Mouse (Mus musculus): ENCODE data around the gene Hcfc1r1. TPM values are rescaled to one million over a fixed set of nuclear protein-coding genes. Genes with fewer than 3 reads are reported as not detected.

Gene Hcfc1r1
- total and polyA plus RNA-seq, 3 experiments, result 6.0 to 26.5 (median 8.9) TPM

GRCm38 (mm10) chr17:23722376-23723125 lies 49.2 kb downstream of the Hcfc1r1 start, which contains the start of gene 1520401A03Rik:
Gene 1520401A03Rik, minus strand, starts transcription at chr17:23722783.
- H3K9ac ChIP-seq (ENCODE audit: insufficient read depth, low read depth), result no peak within 1 kb of the TSS
- DNase-seq (ENCODE audit: extremely low read depth), result no peak
- dilution Hi-C loops (cut with MboI; ENCODE audit: extremely low pct_ligation_motif_present, extremely low pct_unique_long_range_greater_than_20kb, low sequenced_read_pairs), result no loop called here
- peaks cover 40% of the 10 kb centered on the region for H3K27me3 ChIP-seq (replicated peaks)
- TF ChIP-seq TCF12 (IDR thresholded peaks at IDR 0.05; ENCODE audit: low read depth, low read length) (no peak), PAX5 (IDR thresholded peaks at IDR 0.05; ENCODE audit: low read length) (no peak), POLR2A (IDR thresholded peaks at IDR 0.05; ENCODE audit: low read depth, low read length) (no peak), RAD21 (IDR thresholded peaks at IDR 0.05; ENCODE audit: low read depth, low read length) (no peak), USF1 (IDR thresholded peaks at IDR 0.05; ENCODE audit: low read depth, low read length) (no peak), CHD2 (IDR thresholded peaks at IDR 0.05; ENCODE audit: low read length) (no peak)
- no peaks in the 10 kb centered on the region for H3K36me3 ChIP-seq (replicated peaks in 1 of 2; ENCODE audit: control insufficient read depth in 1 of 2, insufficient read depth in 1 of 2, low read length in 1 of 2)
- no peak within 1 kb of the TSS for H3K4me3 ChIP-seq (replicated peaks in 1 of 3; ENCODE audit: low read depth in 2 of 3, low read length in 2 of 3, poor library complexity in 1 of 3)
- no peak within 1 kb of the TSS for H3K4me2 ChIP-seq (ENCODE audit: insufficient read depth, low read depth, poor library complexity, severe bottlenecking)
- no peaks in the 10 kb centered on the region for H3K79me2 ChIP-seq (replicated peaks; ENCODE audit: control insufficient read depth, extremely low read depth, insufficient read depth, poor library complexity, severe bottlenecking)
- peaks cover 4 to 23% of the 10 kb centered on the region in 2 experiments for H3K4me1 ChIP-seq (ENCODE audit: control insufficient read depth in 1 of 2, insufficient read depth in 2 of 2)
- in situ Hi-C loops (cut with MboI; ENCODE audit: low pct_ligation_motif_present, low pct_unique_long_range_greater_than_20kb, low sequenced_read_pairs), result loop anchor here (10.0 kb wide), 1 partner anchor 48 kb away; the partner anchor contains the start of genes Cldn6, Hcfc1r1, Thoc6 and Tnfrsf12a
- H3K27ac ChIP-seq (ENCODE audit: insufficient read depth, low read depth), result no peak within 1 kb of the TSS
- no peaks in the 10 kb centered on the region for H3K9me3 ChIP-seq (replicated peaks; ENCODE audit: low read length)

Other genes with a start within 250 kb of the Hcfc1r1 start
Only the 20 nearest of the 25 such genes appear.
- 10.9 and 11.4 TPM in 2 replicates for gene Zfp213, start 109.4 kb upstream of the Hcfc1r1 start, total RNA-seq (2012; rRNA removed)
- gene Zfp213, start 109.4 kb upstream of the Hcfc1r1 start, total RNA-seq (2014; rRNA removed), result 8.5 and 9.4 TPM in 2 replicates
- gene Zfp213, start 109.4 kb upstream of the Hcfc1r1 start, polyA plus RNA-seq (2012; ENCODE audit: insufficient read length, low read depth), result 7.1 and 8.0 TPM in 2 replicates
- gene Zfp13, start 74.1 kb upstream of the Hcfc1r1 start, total RNA-seq (2012; rRNA removed), result 0.30 TPM in 1 of 2 replicates, not detected in the other
- gene Zfp13, start 74.1 kb upstream of the Hcfc1r1 start, total RNA-seq (2014; rRNA removed), result not detected in 2 replicates
- gene Zfp13, start 74.1 kb upstream of the Hcfc1r1 start, polyA plus RNA-seq (2012; ENCODE audit: insufficient read length, low read depth), result not detected in 2 replicates
- not detected in 2 replicates for gene Zscan10, start 72.7 kb upstream of the Hcfc1r1 start, total RNA-seq (2012; rRNA removed)
- gene Zscan10, start 72.7 kb upstream of the Hcfc1r1 start, total RNA-seq (2014; rRNA removed), result not detected in 2 replicates
- not detected in 2 replicates for gene Zscan10, start 72.7 kb upstream of the Hcfc1r1 start, polyA plus RNA-seq (2012; ENCODE audit: insufficient read length, low read depth)
- 0.04 TPM in 1 of 2 replicates, not detected in the other for gene Mmp25, start 28.3 kb upstream of the Hcfc1r1 start, total RNA-seq (2012; rRNA removed)
- gene Mmp25, start 28.3 kb upstream of the Hcfc1r1 start, total RNA-seq (2014; rRNA removed), result 0.04 TPM in 1 of 2 replicates, not detected in the other
- gene Mmp25, start 28.3 kb upstream of the Hcfc1r1 start, polyA plus RNA-seq (2012; ENCODE audit: insufficient read length, low read depth), result not detected in 2 replicates
- gene Bicdl2, start 13.1 kb upstream of the Hcfc1r1 start, total RNA-seq (2012; rRNA removed), result not detected in 2 replicates
- not detected in 2 replicates for gene Bicdl2, start 13.1 kb upstream of the Hcfc1r1 start, total RNA-seq (2014; rRNA removed)
- gene Bicdl2, start 13.1 kb upstream of the Hcfc1r1 start, polyA plus RNA-seq (2012; ENCODE audit: insufficient read length, low read depth), result 0.25 TPM in 1 of 2 replicates, not detected in the other
- gene Thoc6, start 286 bp downstream of the Hcfc1r1 start, total RNA-seq (2012; rRNA removed), result 40.1 and 41.4 TPM in 2 replicates
- 31.5 and 37.9 TPM in 2 replicates for gene Thoc6, start 286 bp downstream of the Hcfc1r1 start, total RNA-seq (2014; rRNA removed)
- 34.8 and 37.4 TPM in 2 replicates for gene Thoc6, start 286 bp downstream of the Hcfc1r1 start, polyA plus RNA-seq (2012; ENCODE audit: insufficient read length, low read depth)
- 4.3 and 5.1 TPM in 2 replicates for gene Tnfrsf12a, start 3.9 kb downstream of the Hcfc1r1 start, total RNA-seq (2012; rRNA removed)
- 1.5 and 2.3 TPM in 2 replicates for gene Tnfrsf12a, start 3.9 kb downstream of the Hcfc1r1 start, total RNA-seq (2014; rRNA removed)
- 0.64 and 1.2 TPM in 2 replicates for gene Tnfrsf12a, start 3.9 kb downstream of the Hcfc1r1 start, polyA plus RNA-seq (2012; ENCODE audit: insufficient read length, low read depth)
- not detected in 2 replicates for gene Cldn6, start 5.7 kb downstream of the Hcfc1r1 start, total RNA-seq (2012; rRNA removed)
- gene Cldn6, start 5.7 kb downstream of the Hcfc1r1 start, total RNA-seq (2014; rRNA removed), result not detected in 2 replicates
- not detected in 2 replicates for gene Cldn6, start 5.7 kb downstream of the Hcfc1r1 start, polyA plus RNA-seq (2012; ENCODE audit: insufficient read length, low read depth)
- gene Cldn9, start 10.4 kb downstream of the Hcfc1r1 start, total RNA-seq (2012; rRNA removed), result 0.08 TPM in 1 of 2 replicates, not detected in the other
- not detected in 2 replicates for gene Cldn9, start 10.4 kb downstream of the Hcfc1r1 start, total RNA-seq (2014; rRNA removed)
- not detected in 2 replicates for gene Cldn9, start 10.4 kb downstream of the Hcfc1r1 start, polyA plus RNA-seq (2012; ENCODE audit: insufficient read length, low read depth)
- gene 1520401A03Rik, start 49.2 kb downstream of the Hcfc1r1 start, total RNA-seq (2012; rRNA removed), result 0.08 TPM in 1 of 2 replicates, not detected in the other
- gene 1520401A03Rik, start 49.2 kb downstream of the Hcfc1r1 start, total RNA-seq (2014; rRNA removed), result not detected in 2 replicates
- not detected in 2 replicates for gene 1520401A03Rik, start 49.2 kb downstream of the Hcfc1r1 start, polyA plus RNA-seq (2012; ENCODE audit: insufficient read length, low read depth)
- gene Pkmyt1, start 52.7 kb downstream of the Hcfc1r1 start, total RNA-seq (2012; rRNA removed), result 21.4 and 25.4 TPM in 2 replicates
- gene Pkmyt1, start 52.7 kb downstream of the Hcfc1r1 start, total RNA-seq (2014; rRNA removed), result 11.4 and 12.6 TPM in 2 replicates
- 30.7 and 37.0 TPM in 2 replicates for gene Pkmyt1, start 52.7 kb downstream of the Hcfc1r1 start, polyA plus RNA-seq (2012; ENCODE audit: insufficient read length, low read depth)
- 2.0 and 2.8 TPM in 2 replicates for gene Paqr4, start 67.3 kb downstream of the Hcfc1r1 start, total RNA-seq (2012; rRNA removed)
- 0.47 and 1.0 TPM in 2 replicates for gene Paqr4, start 67.3 kb downstream of the Hcfc1r1 start, total RNA-seq (2014; rRNA removed)
- gene Paqr4, start 67.3 kb downstream of the Hcfc1r1 start, polyA plus RNA-seq (2012; ENCODE audit: insufficient read length, low read depth), result 0.80 and 1.1 TPM in 2 replicates
- gene Kremen2, start 72.2 kb downstream of the Hcfc1r1 start, total RNA-seq (2012; rRNA removed), result 0.34 and 0.55 TPM in 2 replicates
- 0.14 and 0.23 TPM in 2 replicates for gene Kremen2, start 72.2 kb downstream of the Hcfc1r1 start, total RNA-seq (2014; rRNA removed)
- gene Kremen2, start 72.2 kb downstream of the Hcfc1r1 start, polyA plus RNA-seq (2012; ENCODE audit: insufficient read length, low read depth), result 0.21 and 0.23 TPM in 2 replicates
- 26.9 and 28.3 TPM in 2 replicates for gene Flywch1, start 98.0 kb downstream of the Hcfc1r1 start, total RNA-seq (2012; rRNA removed)
- gene Flywch1, start 98.0 kb downstream of the Hcfc1r1 start, total RNA-seq (2014; rRNA removed), result 18.8 and 22.2 TPM in 2 replicates
- gene Flywch1, start 98.0 kb downstream of the Hcfc1r1 start, polyA plus RNA-seq (2012; ENCODE audit: insufficient read length, low read depth), result 22.0 and 23.4 TPM in 2 replicates
- gene Flywch2, start 112.5 kb downstream of the Hcfc1r1 start, total RNA-seq (2012; rRNA removed), result not detected in 2 replicates
- gene Flywch2, start 112.5 kb downstream of the Hcfc1r1 start, total RNA-seq (2014; rRNA removed), result not detected in 2 replicates
- gene Flywch2, start 112.5 kb downstream of the Hcfc1r1 start, polyA plus RNA-seq (2012; ENCODE audit: insufficient read length, low read depth), result not detected in 2 replicates
- 83.6 and 90.4 TPM in 2 replicates for gene Srrm2, start 116.9 kb downstream of the Hcfc1r1 start, total RNA-seq (2012; rRNA removed)
- gene Srrm2, start 116.9 kb downstream of the Hcfc1r1 start, total RNA-seq (2014; rRNA removed), result 18.3 and 26.7 TPM in 2 replicates
- 339 and 383 TPM in 2 replicates for gene Srrm2, start 116.9 kb downstream of the Hcfc1r1 start, polyA plus RNA-seq (2012; ENCODE audit: insufficient read length, low read depth)
- 381 and 386 TPM in 2 replicates for gene Elob, start 155.5 kb downstream of the Hcfc1r1 start, total RNA-seq (2012; rRNA removed)
- gene Elob, start 155.5 kb downstream of the Hcfc1r1 start, total RNA-seq (2014; rRNA removed), result 371 and 534 TPM in 2 replicates
- gene Elob, start 155.5 kb downstream of the Hcfc1r1 start, polyA plus RNA-seq (2012; ENCODE audit: insufficient read length, low read depth), result 250 and 306 TPM in 2 replicates
- gene Prss33, start 162.5 kb downstream of the Hcfc1r1 start, total RNA-seq (2012; rRNA removed), result not detected in 2 replicates
- not detected in 2 replicates for gene Prss33, start 162.5 kb downstream of the Hcfc1r1 start, total RNA-seq (2014; rRNA removed)
- not detected in 2 replicates for gene Prss33, start 162.5 kb downstream of the Hcfc1r1 start, polyA plus RNA-seq (2012; ENCODE audit: insufficient read length, low read depth)
- gene Prss32, start 170.3 kb downstream of the Hcfc1r1 start, total RNA-seq (2012; rRNA removed), result not detected in 2 replicates
- not detected in 2 replicates for gene Prss32, start 170.3 kb downstream of the Hcfc1r1 start, total RNA-seq (2014; rRNA removed)
- gene Prss32, start 170.3 kb downstream of the Hcfc1r1 start, polyA plus RNA-seq (2012; ENCODE audit: insufficient read length, low read depth), result not detected in 2 replicates
- gene Prss41, start 170.6 kb downstream of the Hcfc1r1 start, total RNA-seq (2012; rRNA removed), result 0.46 and 1.0 TPM in 2 replicates
- 0.16 TPM in 2 replicates for gene Prss41, start 170.6 kb downstream of the Hcfc1r1 start, total RNA-seq (2014; rRNA removed)
- 0.22 and 0.24 TPM in 2 replicates for gene Prss41, start 170.6 kb downstream of the Hcfc1r1 start, polyA plus RNA-seq (2012; ENCODE audit: insufficient read length, low read depth)

All from CH12.LX (cell line).